ENCODE assay signal across 5 mouse cellular contexts in the genomic region with DNA sequence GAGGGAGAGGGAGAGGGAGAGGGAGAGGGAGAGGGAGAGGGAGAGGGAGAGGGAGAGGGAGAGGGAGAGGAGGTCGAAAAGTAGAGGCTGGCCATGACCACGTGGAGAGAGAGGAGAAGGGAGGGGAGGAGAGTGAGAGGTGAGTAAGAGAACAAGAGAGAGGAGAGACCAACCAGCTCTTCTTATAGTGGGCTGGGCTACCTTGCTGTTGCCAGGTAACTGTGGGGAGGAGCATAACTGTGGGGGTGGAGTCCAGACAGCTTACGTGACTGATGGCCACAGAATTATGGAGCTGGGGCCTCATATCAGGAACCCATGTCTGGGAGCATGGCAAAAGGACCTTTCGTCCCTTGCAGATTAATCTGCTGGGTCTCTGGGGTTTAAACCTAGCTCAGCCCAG. TPM values are rescaled to one million over a fixed set of nuclear protein-coding genes. Genes with fewer than 3 reads are reported as not detected.
DNase-seq lines count a peak whose midpoint lies in the region; ATAC-seq and TF ChIP-seq lines count a peak whose summit lies in the region.
"Not testable (repeated sequence)": the region's sequence is repeated elsewhere in the genome, so short reads cannot be mapped to it uniquely, and the experiment has no call there.

No protein-coding gene starts in this region.

- peak; percentile 21 for DNase-seq in 416B (ENCODE audit: low read depth)
- DNase-seq in R1 (ENCODE audit: low read depth, low spot score), result peak; percentile 62

- H3K36me3 ChIP-seq in intestine, embryonic 15.5 days; intestine, postnatal 0 days (ENCODE audit: control insufficient read depth, insufficient read depth); stomach, embryonic 14.5 days (ENCODE audit: control insufficient read depth, insufficient read depth, low read length): not testable (repeated sequence)

- not testable (repeated sequence) for TF ChIP-seq CTCF in intestine, postnatal 0 days (IDR thresholded peaks at IDR 0.05; ENCODE audit: low read depth)

- H3K4me2 ChIP-seq in intestine, embryonic 15.5 days (replicated peaks); intestine, postnatal 0 days (replicated peaks; ENCODE audit: low read depth); stomach, embryonic 14.5 days (replicated peaks; ENCODE audit: low read depth, low read length): not testable (repeated sequence)

- H3K4me3 ChIP-seq in intestine, embryonic 15.5 days (replicated peaks); intestine, postnatal 0 days (ENCODE audit: low read depth, low read length); stomach, embryonic 14.5 days (ENCODE audit: low read depth, low read length): not testable (repeated sequence)

- H3K4me1 ChIP-seq in intestine, embryonic 15.5 days (replicated peaks); intestine, postnatal 0 days (replicated peaks; ENCODE audit: control insufficient read depth, insufficient read depth, low read length); stomach, embryonic 14.5 days (ENCODE audit: control insufficient read depth, insufficient read depth, low read length): not testable (repeated sequence)

- not testable (repeated sequence) for H3K9ac ChIP-seq in intestine, embryonic 15.5 days; intestine, postnatal 0 days (ENCODE audit: low read depth, low read length); stomach, embryonic 14.5 days (replicated peaks; ENCODE audit: low read depth, low read length)

- peak; percentile 70 for ATAC-seq in intestine, embryonic 15.5 days
- peak; percentile 36; the same call in 1 of the 2 replicates for ATAC-seq in intestine, postnatal 0 days
- ATAC-seq in stomach, embryonic 14.5 days (ENCODE audit: insufficient number of reproducible peaks, insufficient read depth, low FRiP score, low read depth), result peak; percentile 51; the same call in 1 of the 2 replicates

- 35% methylated on average over 4 of the region's 4 CpGs for WGBS in intestine, embryonic 15.5 days
- 23% methylated on average over 4 of the region's 4 CpGs for WGBS in intestine, postnatal 0 days
- WGBS in stomach, embryonic 14.5 days, result 24% methylated on average over 4 of the region's 4 CpGs

- not testable (repeated sequence) for H3K27ac ChIP-seq in intestine, embryonic 15.5 days; intestine, postnatal 0 days (ENCODE audit: low read depth, low read length); stomach, embryonic 14.5 days (ENCODE audit: low read length)

- H3K9me3 ChIP-seq in intestine, embryonic 15.5 days; intestine, postnatal 0 days (ENCODE audit: control insufficient read depth); stomach, embryonic 14.5 days (ENCODE audit: control insufficient read depth, low read depth, low read length): not testable (repeated sequence)

- H3K27me3 ChIP-seq in intestine, embryonic 15.5 days (replicated peaks); intestine, postnatal 0 days (replicated peaks; ENCODE audit: control insufficient read depth, insufficient read depth, low read length); stomach, embryonic 14.5 days (ENCODE audit: control insufficient read depth, insufficient read depth, low read length): not testable (repeated sequence)

RNA-seq across cellular contexts. Expression of a gene that starts 40.7 kb away (rescaled TPM):
- polyA plus RNA-seq in intestine, embryonic 15.5 days (2015; fragmentation: Nextera tagmentation; extraction: Ambion mirVana), result 33.0 and 36.2 TPM in 2 replicates
- polyA plus RNA-seq in intestine, postnatal 0 days (2015; fragmentation: Nextera tagmentation; extraction: Ambion mirVana), result 16.9 and 18.7 TPM in 2 replicates
- polyA plus RNA-seq in stomach, embryonic 14.5 days (2014; fragmentation: Nextera tagmentation; extraction: Ambion mirVana), result 13.2 and 16.4 TPM in 2 replicates

RNA-seq across cellular contexts. Expression of a gene that starts 55.6 kb away (rescaled TPM):
- polyA plus RNA-seq in intestine, embryonic 15.5 days (2015; fragmentation: Nextera tagmentation; extraction: Ambion mirVana), result 2.9 and 3.6 TPM in 2 replicates
- 1.6 TPM in 2 replicates for polyA plus RNA-seq in intestine, postnatal 0 days (2015; fragmentation: Nextera tagmentation; extraction: Ambion mirVana)
- polyA plus RNA-seq in stomach, embryonic 14.5 days (2014; fragmentation: Nextera tagmentation; extraction: Ambion mirVana), result 5.6 and 6.0 TPM in 2 replicates
